Mouse (Mus musculus): Measurements from ENCODE around the gene Ptpra.

- TF ChIP-seq CTCF (IDR thresholded peaks at IDR 0.05; ENCODE audit: insufficient read depth, low read depth, low read length), result no peak
- TF ChIP-seq POLR2A (IDR thresholded peaks at IDR 0.05; ENCODE audit: insufficient read depth, low read depth, low read length), result no peak
Measured at GRCm38 (mm10) chr2:130401891-130402290, 48.2 kb upstream of the Ptpra start.
